Mouse (Mus musculus): Measurements from ENCODE around the gene Mark1.

GRCm38 (mm10) chr1:184995335-184995734 is 4.0 kb downstream of the Mark1 start:
- TF ChIP-seq CEBPB (IDR thresholded peaks at IDR 0.05; ENCODE audit: insufficient read depth, poor library complexity, severe bottlenecking), result no peak
- TF ChIP-seq POLR2AphosphoS2 (IDR thresholded peaks at IDR 0.05; ENCODE audit: insufficient read length, low read depth), result no peak
- TF ChIP-seq E2F4 (IDR thresholded peaks at IDR 0.05; ENCODE audit: insufficient read depth), result no peak
- no peak for TF ChIP-seq POLR2A (IDR thresholded peaks at IDR 0.05; ENCODE audit: insufficient read length, low read depth)

Data from myocyte (in vitro differentiated cells).